Mouse (Mus musculus): ENCODE data around the gene Klc4. TPM values are rescaled to one million over a fixed set of nuclear protein-coding genes. Genes with fewer than 3 reads are reported as not detected.

Klc4 gene
- total and polyA plus RNA-seq, 3 experiments, result 5.4 to 9.5 TPM; not detected in 1

DNA sequence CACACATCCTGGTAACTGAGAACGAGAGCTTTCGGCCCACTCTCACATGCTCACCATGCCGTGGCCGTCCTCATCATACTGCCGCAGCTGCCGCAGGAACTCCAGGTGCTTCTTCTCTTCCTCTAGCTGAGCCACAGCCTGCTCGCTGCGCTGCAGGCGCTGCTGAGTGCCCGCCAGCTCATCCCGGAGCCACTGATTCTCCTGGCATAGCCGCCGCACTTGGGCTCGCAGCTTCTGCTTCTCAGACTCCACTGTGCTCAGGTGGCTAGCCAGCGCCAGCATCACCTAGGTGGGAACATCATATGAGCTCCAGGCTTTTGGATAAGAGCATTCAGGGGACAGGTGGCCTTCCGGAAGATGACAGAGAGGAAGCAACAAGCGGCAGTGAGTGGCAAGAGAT lies 3.8 kb downstream of the Klc4 start:
- no peak for TF ChIP-seq ZC3H11A (IDR thresholded peaks at IDR 0.05; ENCODE audit: low read depth, low read length)
- no peak for TF ChIP-seq NRF1 (IDR thresholded peaks at IDR 0.05; ENCODE audit: insufficient read depth, low read depth, low read length, poor library complexity, severe bottlenecking)
- no peak for TF ChIP-seq JUND (IDR thresholded peaks at IDR 0.05; ENCODE audit: low read depth, low read length)
- TF ChIP-seq TAL1 (IDR thresholded peaks at IDR 0.05; ENCODE audit: low read length), result no peak
- no peak for TF ChIP-seq MEF2A (IDR thresholded peaks at IDR 0.05; ENCODE audit: extremely low read depth, insufficient replicate concordance, low read depth, low read length, poor library complexity, severe bottlenecking)
- TF ChIP-seq MAFK (IDR thresholded peaks at IDR 0.05; ENCODE audit: borderline replicate concordance, low read depth, low read length), result no peak
- TF ChIP-seq POLR2AphosphoS5 (IDR thresholded peaks at IDR 0.05; ENCODE audit: borderline replicate concordance, low read depth, low read length), result no peak
- TF ChIP-seq CTCF (IDR thresholded peaks at IDR 0.05 in 2 of 3, conservative IDR thresholded peaks at IDR 0.05 in 1 of 3; ENCODE audit: control insufficient read depth in 1 of 3, insufficient read depth in 1 of 3, low read depth in 2 of 3, low read length in 3 of 3, poor library complexity in 1 of 3, severe bottlenecking in 1 of 3), result no peak
- no peak for TF ChIP-seq SMC3 (IDR thresholded peaks at IDR 0.05; ENCODE audit: low read depth, low read length)
- TF ChIP-seq CHD1 (IDR thresholded peaks at IDR 0.05; ENCODE audit: low read depth, low read length), result no peak
- TF ChIP-seq CHD2 (IDR thresholded peaks at IDR 0.05; ENCODE audit: low read length), result no peak
- no peak for TF ChIP-seq MXI1 (IDR thresholded peaks at IDR 0.05; ENCODE audit: low read depth, low read length)
- TF ChIP-seq MYC (IDR thresholded peaks at IDR 0.05; ENCODE audit: low read depth, low read length), result no peak
- TF ChIP-seq RCOR1 (IDR thresholded peaks at IDR 0.05; ENCODE audit: low read depth, low read length), result no peak
- TF ChIP-seq ELF1 (IDR thresholded peaks at IDR 0.05; ENCODE audit: low read depth, low read length), result no peak
- no peak for TF ChIP-seq MAZ (IDR thresholded peaks at IDR 0.05; ENCODE audit: low read depth, low read length)
- DNase-seq (ENCODE audit: low read depth, low spot score), result no peak
- peaks cover 0 to 8% of the 10 kb centered on the region in 2 experiments; a peak in 1 of 4 replicates for H3K4me1 ChIP-seq (ENCODE audit: control insufficient read depth in 1 of 2, insufficient read depth in 2 of 2, low read length in 2 of 2)
- H3K27me3 ChIP-seq (ENCODE audit: control insufficient read depth in 1 of 2, insufficient read depth in 2 of 2, low read length in 2 of 2), result no peaks in the 10 kb centered on the region
- H3K27ac ChIP-seq (ENCODE audit: control insufficient read depth, low read depth, low read length), result no peak overlapping the region
- H3K9me3 ChIP-seq (replicated peaks; ENCODE audit: insufficient read depth, low read length), result no peaks in the 10 kb centered on the region
- peaks cover 5% of the 10 kb centered on the region for H3K79me2 ChIP-seq (ENCODE audit: control insufficient read depth, insufficient read depth, low read length, poor library complexity)
- H3K36me3 ChIP-seq (ENCODE audit: control insufficient read depth in 1 of 2, insufficient read depth in 2 of 2, low read length in 2 of 2), result peaks cover 0 to 4% of the 10 kb centered on the region in 2 experiments; a peak in 2 of 4 replicates
- H3K9ac ChIP-seq (ENCODE audit: control insufficient read depth, low read depth, low read length, poor library complexity, severe bottlenecking), result no peak overlapping the region
- H3K4me3 ChIP-seq (ENCODE audit: control insufficient read depth in 1 of 2, insufficient read depth in 1 of 2, low read depth in 2 of 2, low read length in 2 of 2), result no peak overlapping the region

DNA sequence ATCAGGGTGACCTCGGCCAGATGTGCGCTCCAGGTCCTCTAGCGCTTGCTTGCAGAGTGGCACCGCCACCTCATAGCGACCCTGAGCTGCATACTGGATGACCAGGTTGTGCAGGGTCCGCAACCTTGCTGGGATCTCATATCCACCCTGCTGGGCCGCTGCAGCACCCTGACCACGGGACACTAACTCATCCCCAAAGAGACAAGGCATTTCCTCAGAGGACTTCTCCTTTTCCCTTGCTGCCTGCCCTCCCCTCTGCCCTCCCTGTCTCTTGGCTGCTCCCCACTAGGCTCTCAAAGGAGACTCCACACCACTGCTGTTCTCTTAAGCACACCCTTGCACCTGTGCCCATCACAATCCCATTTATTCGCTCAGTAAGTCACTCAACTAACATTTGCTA lies 5.9 kb downstream of the Klc4 start:
- H3K9me3 ChIP-seq (replicated peaks; ENCODE audit: insufficient read depth, low read length), result no peaks in the 10 kb centered on the region
- H3K4me3 ChIP-seq (ENCODE audit: control insufficient read depth in 1 of 2, insufficient read depth in 1 of 2, low read depth in 2 of 2, low read length in 2 of 2), result no peak overlapping the region
- no peak overlapping the region for H3K9ac ChIP-seq (ENCODE audit: control insufficient read depth, low read depth, low read length, poor library complexity, severe bottlenecking)
- no peaks in the 10 kb centered on the region for H3K36me3 ChIP-seq (ENCODE audit: control insufficient read depth in 1 of 2, insufficient read depth in 2 of 2, low read length in 2 of 2)
- H3K4me1 ChIP-seq (ENCODE audit: control insufficient read depth in 1 of 2, insufficient read depth in 2 of 2, low read length in 2 of 2), result peaks cover 0 to 11% of the 10 kb centered on the region in 2 experiments; a peak in 2 of 4 replicates
- TF ChIP-seq RAD21 (IDR thresholded peaks at IDR 0.05; ENCODE audit: low read depth, low read length) (no peak), CTCF (IDR thresholded peaks at IDR 0.05 in 2 of 3, conservative IDR thresholded peaks at IDR 0.05 in 1 of 3; ENCODE audit: control insufficient read depth in 1 of 3, insufficient read depth in 1 of 3, low read depth in 2 of 3, low read length in 3 of 3, poor library complexity in 1 of 3, severe bottlenecking in 1 of 3) (no peak), MEF2A (IDR thresholded peaks at IDR 0.05; ENCODE audit: extremely low read depth, insufficient replicate concordance, low read depth, low read length, poor library complexity, severe bottlenecking) (no peak), MXI1 (IDR thresholded peaks at IDR 0.05; ENCODE audit: low read depth, low read length) (no peak), USF2 (IDR thresholded peaks at IDR 0.05; ENCODE audit: borderline replicate concordance in 1 of 2, insufficient read depth in 1 of 2, low read depth in 1 of 2, low read length in 2 of 2) (no peak), SIN3A (IDR thresholded peaks at IDR 0.05; ENCODE audit: low read length) (no peak), POLR2A (IDR thresholded peaks at IDR 0.05; ENCODE audit: control insufficient read depth in 1 of 2, insufficient read depth in 1 of 2, low read depth in 1 of 2, low read length in 2 of 2, poor library complexity in 1 of 2) (no peak), TCF12 (IDR thresholded peaks at IDR 0.05; ENCODE audit: low read depth, low read length) (no peak)
- H3K79me2 ChIP-seq (ENCODE audit: control insufficient read depth, insufficient read depth, low read length, poor library complexity), result no peaks in the 10 kb centered on the region
- no peak overlapping the region for H3K27ac ChIP-seq (ENCODE audit: control insufficient read depth, low read depth, low read length)
- DNase-seq (ENCODE audit: low read depth, low spot score), result no peak
- no peaks in the 10 kb centered on the region for H3K27me3 ChIP-seq (ENCODE audit: control insufficient read depth in 1 of 2, insufficient read depth in 2 of 2, low read length in 2 of 2)
